Mouse (Mus musculus) retina, adult 2 months (tissue): ENCODE data around the gene Pdap1.
"Not testable (repeated sequence)": the region's sequence is repeated elsewhere in the genome, so short reads cannot be mapped to it uniquely, and the experiment has no call there.

Experiments
- DNase-seq: peaks from one replicate; pipeline ENCODE4 v3.0.0-alpha.2; 2012; ENCODE audit warnings: low read depth, low spot score

Pdap1 gene

GRCm38 (mm10) chr5:145139571-145140519 lies at the start of gene Pdap1, which contains the start of gene Bud31:
Pdap1 (minus strand) TSS chr5:145140238.
Bud31 (plus strand) TSS chr5:145140362.
- DNase-seq: peak; percentile 93

- no peak for DNase-seq
Observed at GRCm38 (mm10) chr5:145189416-145189815, 49.4 kb upstream of the Pdap1 start.

- no peak for DNase-seq
Observed at GRCm38 (mm10) chr5:145185244-145185643, 45.2 kb upstream of the Pdap1 start.

GRCm38 (mm10) chr5:145178461-145178980 lies 38.5 kb upstream of the Pdap1 start:
- no peak for DNase-seq

GRCm38 (mm10) chr5:145167306-145167661 lies 27.2 kb upstream of the Pdap1 start:
- no peak for DNase-seq

- DNase-seq: peak; percentile 93
Observed at GRCm38 (mm10) chr5:145166536-145167305, 26.7 kb upstream of the Pdap1 start, which contains the start of the genes Ptcd1 and Cpsf4. Ptcd1 (minus strand) TSS chr5:145167108. Cpsf4 (plus strand) TSS chr5:145167213.

GRCm38 (mm10) chr5:145165184-145165583 lies 25.1 kb upstream of the Pdap1 start:
- DNase-seq: no peak

GRCm38 (mm10) chr5:145164710-145165109 lies 24.7 kb upstream of the Pdap1 start:
- DNase-seq: no peak

GRCm38 (mm10) chr5:145161361-145161760 lies 21.3 kb upstream of the Pdap1 start:
- no peak for DNase-seq

GRCm38 (mm10) chr5:145152690-145153089 lies 12.7 kb upstream of the Pdap1 start:
- DNase-seq: no peak

- no peak for DNase-seq
Observed at GRCm38 (mm10) chr5:145149294-145149693, 9.3 kb upstream of the Pdap1 start.

GRCm38 (mm10) chr5:145147748-145148147 lies 7.7 kb upstream of the Pdap1 start:
- DNase-seq: no peak

GRCm38 (mm10) chr5:145140611-145141010 lies 573 bp upstream of the Pdap1 start:
- no peak for DNase-seq

GRCm38 (mm10) chr5:145138836-145139235 lies 1.2 kb downstream of the Pdap1 start:
- peak; percentile 8 for DNase-seq

GRCm38 (mm10) chr5:145133275-145133674 lies 6.8 kb downstream of the Pdap1 start:
- DNase-seq: not testable (repeated sequence)

- DNase-seq: no peak
Observed at GRCm38 (mm10) chr5:145130995-145131394, 9.0 kb downstream of the Pdap1 start.

GRCm38 (mm10) chr5:145130191-145130590 lies 9.8 kb downstream of the Pdap1 start:
- no peak for DNase-seq

GRCm38 (mm10) chr5:145129773-145130172 lies 10.3 kb downstream of the Pdap1 start:
- not testable (repeated sequence) for DNase-seq

- no peak for DNase-seq
Observed at GRCm38 (mm10) chr5:145129124-145129523, 10.9 kb downstream of the Pdap1 start.

GRCm38 (mm10) chr5:145126580-145126979 lies 13.5 kb downstream of the Pdap1 start:
- DNase-seq: no peak

- no peak for DNase-seq
Observed at GRCm38 (mm10) chr5:145123396-145123795, 16.6 kb downstream of the Pdap1 start.

- no peak for DNase-seq
Observed at GRCm38 (mm10) chr5:145120921-145121320, 19.1 kb downstream of the Pdap1 start.
